Mouse (Mus musculus): ENCODE measurements around the gene Pdzrn3. TPM values are rescaled to one million over a fixed set of nuclear protein-coding genes. Genes with fewer than 3 reads are reported as not detected.

Pdzrn3 gene
- polyA plus RNA-seq, 1 experiment from 2014 or later, result 16.5 TPM

- peak; percentile 62 for ATAC-seq (ENCODE audit: insufficient number of reproducible peaks, insufficient read depth, low FRiP score, low read depth)
- Histone ChIP-seq H3K4me3 (ENCODE audit: control insufficient read depth in 1 of 2, insufficient read depth in 1 of 2, low read depth in 1 of 2, low read length in 2 of 2) (no peak overlapping the region), H3K27ac (replicated peaks in 1 of 2; ENCODE audit: control insufficient read depth in 1 of 2, insufficient read depth in 1 of 2, low read depth in 2 of 2, low read length in 2 of 2) (peak overlapping the region; percentile 80), H3K36me3 (ENCODE audit: control insufficient read depth, insufficient read depth, low read length) (peaks cover 3% of the 10 kb centered on the region; the same call in 1 of the 2 replicates), H3K9me3 (ENCODE audit: control insufficient read depth, low read length) (no peaks in the 10 kb centered on the region), H3K4me2 (ENCODE audit: low read length) (peak overlapping the region; percentile 30; the same call in 1 of the 2 replicates), H3K27me3 (ENCODE audit: control insufficient read depth, insufficient read depth, low read length) (no peaks in the 10 kb centered on the region), H3K9ac (ENCODE audit: low read length) (peak overlapping the region; percentile 45), H3K4me1 (ENCODE audit: control insufficient read depth in 2 of 2, insufficient read depth in 2 of 2, low read length in 2 of 2) (peaks cover 22 to 75% of the 10 kb centered on the region in 2 experiments)
- WGBS, result 15% methylated on average over 9 of the region's 9 CpGs
Measured at GRCm38 (mm10) chr6:101366809-101367602, 10.7 kb downstream of the Pdzrn3 start.

- Histone ChIP-seq H3K9ac (ENCODE audit: low read length) (no peak overlapping the region), H3K4me1 (ENCODE audit: control insufficient read depth in 2 of 2, insufficient read depth in 2 of 2, low read length in 2 of 2) (peaks cover 24 to 85% of the 10 kb centered on the region in 2 experiments), H3K36me3 (ENCODE audit: control insufficient read depth, insufficient read depth, low read length) (peaks cover 12% of the 10 kb centered on the region), H3K27ac (replicated peaks in 1 of 2; ENCODE audit: control insufficient read depth in 1 of 2, insufficient read depth in 1 of 2, low read depth in 2 of 2, low read length in 2 of 2) (peak overlapping the region in 1 of 2 experiments; percentile 80; a peak in 2 of 4 replicates), H3K9me3 (ENCODE audit: control insufficient read depth, low read length) (no peaks in the 10 kb centered on the region), H3K4me3 (ENCODE audit: control insufficient read depth in 1 of 2, insufficient read depth in 1 of 2, low read depth in 1 of 2, low read length in 2 of 2) (no peak overlapping the region), H3K4me2 (ENCODE audit: low read length) (no peak overlapping the region), H3K27me3 (ENCODE audit: control insufficient read depth, insufficient read depth, low read length) (no peaks in the 10 kb centered on the region)
- no peak for ATAC-seq (ENCODE audit: insufficient number of reproducible peaks, insufficient read depth, low FRiP score, low read depth)
- WGBS, result 66% methylated on average over 6 of the region's 6 CpGs
Measured at GRCm38 (mm10) chr6:101365795-101366194, 11.9 kb downstream of the Pdzrn3 start.

GRCm38 (mm10) chr6:101363904-101364303 is 13.8 kb downstream of the Pdzrn3 start:
- Histone ChIP-seq H3K9me3 (ENCODE audit: control insufficient read depth, low read length) (no peaks in the 10 kb centered on the region), H3K4me1 (ENCODE audit: control insufficient read depth in 2 of 2, insufficient read depth in 2 of 2, low read length in 2 of 2) (peaks cover 29 to 84% of the 10 kb centered on the region in 2 experiments), H3K27me3 (ENCODE audit: control insufficient read depth, insufficient read depth, low read length) (no peaks in the 10 kb centered on the region), H3K4me3 (ENCODE audit: control insufficient read depth in 1 of 2, insufficient read depth in 1 of 2, low read depth in 1 of 2, low read length in 2 of 2) (no peak overlapping the region), H3K4me2 (ENCODE audit: low read length) (no peak overlapping the region), H3K27ac (replicated peaks in 1 of 2; ENCODE audit: control insufficient read depth in 1 of 2, insufficient read depth in 1 of 2, low read depth in 2 of 2, low read length in 2 of 2) (0 out of 4 replicates have a peak overlapping the region, but pooled peaks of 1 of the 2 experiments have one; percentile 4), H3K36me3 (ENCODE audit: control insufficient read depth, insufficient read depth, low read length) (peaks cover 12% of the 10 kb centered on the region), H3K9ac (ENCODE audit: low read length) (no peak overlapping the region)
- ATAC-seq (ENCODE audit: insufficient number of reproducible peaks, insufficient read depth, low FRiP score, low read depth), result no peak
- WGBS, result 64% methylated on average over 5 of the region's 5 CpGs

- H3K36me3 ChIP-seq (ENCODE audit: control insufficient read depth, insufficient read depth, low read length), result peaks cover 12% of the 10 kb centered on the region
- no peaks in the 10 kb centered on the region for H3K27me3 ChIP-seq (ENCODE audit: control insufficient read depth, insufficient read depth, low read length)
- H3K4me1 ChIP-seq (ENCODE audit: control insufficient read depth in 2 of 2, insufficient read depth in 2 of 2, low read length in 2 of 2), result peaks cover 24 to 81% of the 10 kb centered on the region in 2 experiments
- ATAC-seq (ENCODE audit: insufficient number of reproducible peaks, insufficient read depth, low FRiP score, low read depth), result peak; percentile 32; the same call in 1 of the 2 replicates
- H3K9ac ChIP-seq (ENCODE audit: low read length), result no peak overlapping the region
- peak overlapping the region; percentile 24 for H3K4me2 ChIP-seq (ENCODE audit: low read length)
- 25% methylated on average over 5 of the region's 5 CpGs for WGBS
- H3K4me3 ChIP-seq (ENCODE audit: control insufficient read depth in 1 of 2, insufficient read depth in 1 of 2, low read depth in 1 of 2, low read length in 2 of 2), result no peak overlapping the region
- H3K9me3 ChIP-seq (ENCODE audit: control insufficient read depth, low read length), result no peaks in the 10 kb centered on the region
- peak overlapping the region; percentile 46 to 76; a peak in 3 of 4 replicates for H3K27ac ChIP-seq (replicated peaks in 1 of 2; ENCODE audit: control insufficient read depth in 1 of 2, insufficient read depth in 1 of 2, low read depth in 2 of 2, low read length in 2 of 2)
Measured at GRCm38 (mm10) chr6:101362728-101363127, 15.0 kb downstream of the Pdzrn3 start.

- Histone ChIP-seq H3K36me3 (ENCODE audit: control insufficient read depth, insufficient read depth, low read length) (peaks cover 14% of the 10 kb centered on the region), H3K27ac (replicated peaks in 1 of 2; ENCODE audit: control insufficient read depth in 1 of 2, insufficient read depth in 1 of 2, low read depth in 2 of 2, low read length in 2 of 2) (peak overlapping the region; percentile 46 to 76; a peak in 3 of 4 replicates), H3K4me1 (ENCODE audit: control insufficient read depth in 2 of 2, insufficient read depth in 2 of 2, low read length in 2 of 2) (peaks cover 21 to 77% of the 10 kb centered on the region in 2 experiments), H3K9me3 (ENCODE audit: control insufficient read depth, low read length) (no peaks in the 10 kb centered on the region), H3K4me3 (ENCODE audit: control insufficient read depth in 1 of 2, insufficient read depth in 1 of 2, low read depth in 1 of 2, low read length in 2 of 2) (no peak overlapping the region), H3K27me3 (ENCODE audit: control insufficient read depth, insufficient read depth, low read length) (no peaks in the 10 kb centered on the region), H3K9ac (ENCODE audit: low read length) (no peak overlapping the region), H3K4me2 (ENCODE audit: low read length) (peak overlapping the region; percentile 5)
- no peak for ATAC-seq (ENCODE audit: insufficient number of reproducible peaks, insufficient read depth, low FRiP score, low read depth)
- WGBS, result 53% methylated on average over 4 of the region's 4 CpGs
Measured at GRCm38 (mm10) chr6:101362268-101362667, 15.4 kb downstream of the Pdzrn3 start.

- 0 out of 2 replicates have a peak overlapping the region, but pooled peaks have one; percentile 18 for H3K9ac ChIP-seq (ENCODE audit: low read length)
- H3K27ac ChIP-seq (replicated peaks in 1 of 2; ENCODE audit: control insufficient read depth in 1 of 2, insufficient read depth in 1 of 2, low read depth in 2 of 2, low read length in 2 of 2), result peak overlapping the region in 1 of 2 experiments; percentile 24; a peak in 1 of 4 replicates
- WGBS, result 54% methylated on average over 12 of the region's 12 CpGs
- no peak overlapping the region for H3K4me2 ChIP-seq (ENCODE audit: low read length)
- no peak overlapping the region for H3K4me3 ChIP-seq (ENCODE audit: control insufficient read depth in 1 of 2, insufficient read depth in 1 of 2, low read depth in 1 of 2, low read length in 2 of 2)
- peaks cover 14% of the 10 kb centered on the region for H3K36me3 ChIP-seq (ENCODE audit: control insufficient read depth, insufficient read depth, low read length)
- ATAC-seq (ENCODE audit: insufficient number of reproducible peaks, insufficient read depth, low FRiP score, low read depth), result no peak
- no peaks in the 10 kb centered on the region for H3K9me3 ChIP-seq (ENCODE audit: control insufficient read depth, low read length)
- H3K4me1 ChIP-seq (ENCODE audit: control insufficient read depth in 2 of 2, insufficient read depth in 2 of 2, low read length in 2 of 2), result peaks cover 15 to 69% of the 10 kb centered on the region in 2 experiments
- H3K27me3 ChIP-seq (ENCODE audit: control insufficient read depth, insufficient read depth, low read length), result no peaks in the 10 kb centered on the region
Measured at GRCm38 (mm10) chr6:101360211-101360737, 17.4 kb downstream of the Pdzrn3 start.

- WGBS, result 61% methylated on average over 4 of the region's 4 CpGs
- Histone ChIP-seq H3K4me1 (ENCODE audit: control insufficient read depth in 2 of 2, insufficient read depth in 2 of 2, low read length in 2 of 2) (peaks cover 20 to 71% of the 10 kb centered on the region in 2 experiments), H3K9me3 (ENCODE audit: control insufficient read depth, low read length) (no peaks in the 10 kb centered on the region), H3K4me3 (ENCODE audit: control insufficient read depth in 1 of 2, insufficient read depth in 1 of 2, low read depth in 1 of 2, low read length in 2 of 2) (no peak overlapping the region), H3K27ac (replicated peaks in 1 of 2; ENCODE audit: control insufficient read depth in 1 of 2, insufficient read depth in 1 of 2, low read depth in 2 of 2, low read length in 2 of 2) (peak overlapping the region in 1 of 2 experiments; percentile 24; a peak in 2 of 4 replicates), H3K4me2 (ENCODE audit: low read length) (no peak overlapping the region), H3K36me3 (ENCODE audit: control insufficient read depth, insufficient read depth, low read length) (peaks cover 14% of the 10 kb centered on the region), H3K9ac (ENCODE audit: low read length) (no peak overlapping the region), H3K27me3 (ENCODE audit: control insufficient read depth, insufficient read depth, low read length) (no peaks in the 10 kb centered on the region)
- ATAC-seq (ENCODE audit: insufficient number of reproducible peaks, insufficient read depth, low FRiP score, low read depth), result no peak
Measured at GRCm38 (mm10) chr6:101359646-101360045, 18.1 kb downstream of the Pdzrn3 start.
